Mouse (Mus musculus): ENCODE data around the gene Orai2.

GRCm38 (mm10) chr5:136152365-136152764 is 18.1 kb downstream of the Orai2 start:
- TF ChIP-seq CTCF (IDR thresholded peaks at IDR 0.05), result no peak
- TF ChIP-seq EP300 (IDR thresholded peaks at IDR 0.05), result no peak
